Mouse (Mus musculus): ENCODE data around the gene Cdc34.

- TF ChIP-seq POLR2A (IDR thresholded peaks at IDR 0.05; ENCODE audit: borderline replicate concordance, insufficient read depth, low read length) (no peak), CTCF (IDR thresholded peaks at IDR 0.05; ENCODE audit: borderline replicate concordance, insufficient read depth, low read depth, low read length) (no peak)
These were observed 21.5 kb downstream of the Cdc34 start for GRCm38 (mm10) chr10:79703541-79703940.
